Comparison of ENCODE assay signal across 10 mouse cellular contexts in genomic region chr1:165814521-165815278, GRCm38 (mm10). TPM values are rescaled to one million over a fixed set of nuclear protein-coding genes. Genes with fewer than 3 reads are reported as not detected.
DNase-seq lines count a peak whose midpoint lies in the region; ATAC-seq and TF ChIP-seq lines count a peak whose summit lies in the region.
"Had no signal": no experiment of that assay in that cellular context is flagged by ENCODE, and none has a peak within 500 bp of the region (broad histone marks: within the 10 kb centered on the region; RNA-seq: fewer than 3 reads in every experiment).

No protein-coding gene starts in this region.

- H3K4me2 ChIP-seq in forebrain, embryonic 11.5 days (ENCODE audit: low read depth, low read length, severe bottlenecking) = peak overlapping the region; percentile 26
- peak overlapping the region; percentile 30 for H3K4me2 ChIP-seq in hindbrain, postnatal 0 days (ENCODE audit: low read depth, low read length)

- WGBS in forebrain, embryonic 11.5 days = 8% methylated on average over 14 of the region's 14 CpGs
- 21% methylated on average over 14 of the region's 14 CpGs for WGBS in hindbrain, postnatal 0 days

- intact Hi-C loops in left cerebral cortex, postnatal 10 days (cut with DNase I) = no loop called here

- no peaks in the 10 kb centered on the region for H3K36me3 ChIP-seq in forebrain, embryonic 11.5 days (ENCODE audit: control insufficient read depth, insufficient read depth, low read length)
- no peaks in the 10 kb centered on the region for H3K36me3 ChIP-seq in hindbrain, postnatal 0 days (ENCODE audit: insufficient read depth, low read length)

- H3K27ac ChIP-seq in forebrain, embryonic 11.5 days (ENCODE audit: low read depth, low read length) = peak overlapping the region; percentile 75
- H3K27ac ChIP-seq in hindbrain, postnatal 0 days = no peak overlapping the region

- no peak overlapping the region for H3K4me3 ChIP-seq in forebrain, embryonic 11.5 days (ENCODE audit: low read depth, low read length)
- H3K4me3 ChIP-seq in hindbrain, postnatal 0 days (ENCODE audit: low read length) = no peak overlapping the region

- H3K9ac ChIP-seq in forebrain, embryonic 11.5 days (ENCODE audit: low read length) = peak overlapping the region; percentile 33; the same call in 1 of the 2 replicates
- no peak overlapping the region for H3K9ac ChIP-seq in hindbrain, postnatal 0 days (replicated peaks; ENCODE audit: low read length)

- ATAC-seq in forebrain, embryonic 11.5 days (replicated peaks; ENCODE audit: low FRiP score) = peak; percentile 68
- ATAC-seq in hindbrain, postnatal 0 days = no peak

- peak; percentile 34 for DNase-seq in lung, postnatal 10 days
- DNase-seq in lung, adult 18-20 months = no peak
- DNase-seq in forebrain, embryonic 11.5 days (ENCODE audit: low spot score) = peak; percentile 63
- peak; percentile 40 for DNase-seq in hindbrain, postnatal 0 days (ENCODE audit: low spot score)
- peak; percentile 52 for DNase-seq in retina, postnatal 1 day
- no peak for DNase-seq in MN1 (ENCODE audit: low spot score)
- DNase-seq in right cerebral cortex, postnatal 10 days (ENCODE audit: low spot score in 2 of 2) = no peak
- no peak for DNase-seq in left cerebral cortex, postnatal 10 days (ENCODE audit: extremely low spot score in 1 of 2, low spot score in 2 of 2)
- DNase-seq: gastrocnemius, postnatal 10 days; lung, postnatal 4 days had no signal

- no peaks in the 10 kb centered on the region for H3K9me3 ChIP-seq in forebrain, embryonic 11.5 days (ENCODE audit: control insufficient read depth, low read length)
- H3K9me3 ChIP-seq in hindbrain, postnatal 0 days (ENCODE audit: low read length) = no peaks in the 10 kb centered on the region

- no peak for TF ChIP-seq CTCF in hindbrain, postnatal 0 days (IDR thresholded peaks at IDR 0.05; ENCODE audit: low read depth)

- peaks cover 25% of the 10 kb centered on the region for H3K4me1 ChIP-seq in forebrain, embryonic 11.5 days (replicated peaks; ENCODE audit: control insufficient read depth, insufficient read depth, low read length)
- H3K4me1 ChIP-seq in hindbrain, postnatal 0 days (ENCODE audit: insufficient read depth, low read length) = peaks cover 4% of the 10 kb centered on the region

- H3K27me3 ChIP-seq in forebrain, embryonic 11.5 days (ENCODE audit: control insufficient read depth, insufficient read depth, low read length) = peaks cover 76% of the 10 kb centered on the region
- H3K27me3 ChIP-seq in hindbrain, postnatal 0 days (ENCODE audit: insufficient read depth, low read length) = peaks cover 5% of the 10 kb centered on the region; the same call in 1 of the 2 replicates

RNA-seq across cellular contexts. Expression of gene Cd247, which starts 26.2 kb away (rescaled TPM):
- polyA plus RNA-seq in forebrain, embryonic 11.5 days (2014; fragmentation: Nextera tagmentation; extraction: Ambion mirVana) = 1.7 and 2.5 TPM in 2 replicates
- not detected in 2 replicates for total RNA-seq in hindbrain, postnatal 0 days (2014; rRNA removed)
- polyA plus RNA-seq in hindbrain, postnatal 0 days (2015; fragmentation: Nextera tagmentation; extraction: Ambion mirVana) = 0.39 and 0.55 TPM in 2 replicates
- not detected for total RNA-seq in left cerebral cortex, postnatal 10 days (2021)

RNA-seq across cellular contexts. Expression of gene Creg1, which starts 51.2 kb away (rescaled TPM):
- polyA plus RNA-seq in forebrain, embryonic 11.5 days (2014; fragmentation: Nextera tagmentation; extraction: Ambion mirVana) = 28.9 and 35.3 TPM in 2 replicates
- total RNA-seq in hindbrain, postnatal 0 days (2014; rRNA removed) = 25.3 and 27.5 TPM in 2 replicates
- 48.0 and 48.8 TPM in 2 replicates for polyA plus RNA-seq in hindbrain, postnatal 0 days (2015; fragmentation: Nextera tagmentation; extraction: Ambion mirVana)
- total RNA-seq in left cerebral cortex, postnatal 10 days (2021) = 10 to 100 TPM; 22.4 to 23.1 TPM

Comparison
In these comparisons a context has a peak if more than half of its experiments do, and no peak if none do; other contexts are left out.
1. DNase-seq: peak in lung, postnatal 10 days (single experiment), forebrain, embryonic 11.5 days (single experiment), hindbrain, postnatal 0 days (single experiment) and retina, postnatal 1 day (single experiment); none in lung, adult 18-20 months (0 of 2), MN1 (single experiment), right cerebral cortex, postnatal 10 days (0 of 2) and left cerebral cortex, postnatal 10 days (0 of 2).